Mouse (Mus musculus) hindbrain, embryonic 13.5 days (tissue): Measurements from ENCODE around the gene Gm20662. TPM values are rescaled to one million over a fixed set of nuclear protein-coding genes. Genes with fewer than 3 reads are reported as not detected.
A peak's percentile ranks its signal among the peaks of the same experiment; 100 is the strongest.

Experiments used
- ATAC-seq: fragments of 200-750 bp; cut with Nextera tagmentation; 2 replicates; pipeline ENCODE4 v1.8.0; 2017; ENCODE audit warnings: moderate TSS enrichment; ENCODE audit not compliant: low FRiP score
- H3K27ac ChIP-seq: fragments of 300-500 bp; sonication (generic); 2 replicates; pipeline ENCODE4 v1.5.1; 2015; ENCODE audit warnings: inconsistent platforms, mild to moderate bottlenecking, moderate library complexity
- H3K27me3 ChIP-seq: fragments of 300-500 bp; sonication (generic); 2 replicates; pipeline ENCODE4 v1.6.1; 2015; ENCODE audit warnings: mild to moderate bottlenecking, inconsistent platforms
- H3K36me3 ChIP-seq: fragments of 300-500 bp; sonication (generic); 2 replicates; pipeline ENCODE4 v1.6.1; 2015; ENCODE audit warnings: mild to moderate bottlenecking, inconsistent platforms
- H3K4me1 ChIP-seq: fragments of 300-500 bp; sonication (generic); replicated peaks from 2 replicates; pipeline ENCODE4 v1.6.1; 2015; ENCODE audit warnings: inconsistent platforms
- H3K4me2 ChIP-seq: fragments of 300-500 bp; sonication (generic); 2 replicates; pipeline ENCODE4 v1.6.1; 2015; ENCODE audit warnings: inconsistent platforms, mild to moderate bottlenecking, moderate library complexity
- H3K4me3 ChIP-seq: fragments of 300-500 bp; sonication (generic); 2 replicates; pipeline ENCODE4 v1.5.1; 2015; ENCODE audit warnings: mild to moderate bottlenecking, inconsistent platforms
- H3K9ac ChIP-seq: fragments of 300-500 bp; sonication (generic); 2 replicates; pipeline ENCODE4 v1.6.1; 2015; ENCODE audit warnings: mild to moderate bottlenecking, inconsistent platforms
- H3K9me3 ChIP-seq: fragments of 300-500 bp; sonication (generic); 2 replicates; pipeline ENCODE4 v1.6.1; 2016; ENCODE audit warnings: inconsistent platforms
- WGBS: fragments of 180-500 bp; shearing (Covaris S2); methylation state at CpG from one replicate; pipeline ENCODE4 v1.1.7; 2015; 5-methylcytosine and 5-hydroxymethylcytosine counted together
- polyA plus RNA-seq: library from polyadenylated mRNA; unstranded; fragments of >200 nt; fragmentation: Nextera tagmentation; extraction: Ambion mirVana; gene quantifications from 2 replicates; pipeline ENCODE4 v1.2.1, GENCODE M21; 2015

The Gm20662 gene
- 0.60 and 0.79 TPM in 2 replicates for polyA plus RNA-seq

DNA sequence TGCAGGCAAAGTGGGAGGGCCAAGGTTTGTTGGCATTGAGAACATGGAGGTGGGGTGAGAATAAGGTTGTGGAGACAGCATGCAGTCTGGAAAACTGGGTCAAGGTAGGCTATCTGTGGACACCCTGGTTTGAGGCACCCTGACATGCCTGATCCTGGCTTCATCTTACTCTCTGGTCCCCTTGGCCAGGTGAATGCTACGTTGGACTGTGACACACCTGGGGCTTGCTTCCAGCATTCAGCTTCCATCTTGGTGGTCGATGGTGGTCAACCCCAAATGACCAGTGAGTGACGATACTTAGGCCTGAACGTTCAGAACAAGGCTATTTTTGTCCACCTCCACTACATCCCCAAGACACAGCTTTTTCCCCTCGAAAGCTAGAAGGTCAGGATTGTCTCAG is at the start of gene Gm20662:
Gene Gm20662, plus strand, starts transcription at position 301 of the 400 bp plus-strand sequence.
- 0 out of 2 replicates have a peak, but pooled peaks cover 7% of the 10 kb centered on the region for H3K27me3 ChIP-seq
- WGBS = 91% methylated on average over 5 of the region's 5 CpGs
- no peaks in the 10 kb centered on the region for H3K9me3 ChIP-seq

DNA sequence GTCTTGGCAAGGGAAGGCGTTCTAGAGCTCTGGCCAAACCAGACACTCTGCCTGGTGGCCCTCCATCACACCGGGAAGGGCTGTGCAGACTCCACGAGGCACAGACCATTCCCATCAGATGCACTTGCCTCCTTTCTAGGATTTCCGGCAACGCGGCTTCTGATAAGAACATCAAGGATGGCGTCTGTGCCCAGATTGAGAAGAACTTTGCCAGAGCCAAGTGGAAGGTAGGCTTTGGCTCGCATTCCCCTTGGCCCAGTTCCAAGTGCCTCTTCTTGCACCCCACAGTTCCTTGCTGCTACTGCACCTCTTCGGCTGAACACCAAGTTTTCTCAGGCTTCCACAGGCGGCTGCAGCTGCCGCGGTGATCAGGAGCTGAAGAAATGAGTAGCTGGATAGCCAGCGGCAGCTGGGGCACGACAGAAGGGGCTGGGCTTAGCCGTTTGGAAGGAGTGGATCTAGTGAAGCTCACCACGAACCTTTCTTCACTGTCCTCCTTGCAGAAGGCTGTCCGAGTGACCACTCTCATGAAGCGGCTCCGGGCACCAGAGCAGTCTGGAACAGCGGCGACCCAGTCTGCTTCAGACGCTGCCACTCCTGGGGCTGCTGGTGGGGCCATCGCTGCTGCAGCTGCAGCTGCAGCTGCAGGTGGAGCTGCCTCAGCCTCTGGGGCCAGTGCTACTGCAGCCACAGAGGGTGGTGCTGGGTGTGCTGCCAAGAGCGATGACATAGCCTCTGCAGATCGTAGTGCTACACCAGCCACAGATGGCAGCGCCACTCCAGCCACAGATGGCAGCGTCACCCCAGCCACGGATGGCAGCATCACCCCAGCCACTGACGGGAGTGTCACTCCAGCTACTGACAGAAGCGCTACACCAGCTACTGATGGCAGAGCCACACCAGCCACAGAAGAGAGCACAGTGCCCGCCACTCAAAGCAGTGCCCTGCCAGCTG is 48.6 kb upstream of the Gm20662 start:
- 91% methylated on average over 31 of the region's 31 CpGs for WGBS

More for the DNA sequence above, at the start of gene Gm20662:
- H3K4me2 ChIP-seq = no peak within 1 kb of the TSS
- H3K4me3 ChIP-seq = no peak within 1 kb of the TSS
- no peak within 1 kb of the TSS for H3K27ac ChIP-seq
- H3K4me1 ChIP-seq = no peaks in the 10 kb centered on the region
- no peak for ATAC-seq
- no peaks in the 10 kb centered on the region for H3K36me3 ChIP-seq
- no peak within 1 kb of the TSS for H3K9ac ChIP-seq

GRCm38 (mm10) chr9:107949184-107949921 is 46.8 kb upstream of the Gm20662 start:
- 86% methylated on average over 13 of the region's 13 CpGs for WGBS
- no peaks in the 10 kb centered on the region for H3K9me3 ChIP-seq

More for the DNA sequence above, 48.6 kb upstream of the Gm20662 start:
- H3K36me3 ChIP-seq = no peaks in the 10 kb centered on the region
- H3K9me3 ChIP-seq = no peaks in the 10 kb centered on the region
- H3K4me1 ChIP-seq = peaks cover 16% of the 10 kb centered on the region
- H3K4me3 ChIP-seq = no peak overlapping the region
- H3K4me2 ChIP-seq = no peak overlapping the region
- no peak overlapping the region for H3K27ac ChIP-seq
- H3K9ac ChIP-seq = no peak overlapping the region
- ATAC-seq = no peak
- no peaks in the 10 kb centered on the region for H3K27me3 ChIP-seq

GRCm38 (mm10) chr9:107949922-107950235 is 46.3 kb upstream of the Gm20662 start, which contains the start of gene Traip:
Traip (plus strand) TSS chr9:107950136.
- Histone ChIP-seq H3K27me3 (no peaks in the 10 kb centered on the region), H3K27ac (peak within 1 kb of the TSS; percentile 89), H3K4me3 (peak within 1 kb of the TSS; percentile 60), H3K4me2 (peak within 1 kb of the TSS; percentile 78), H3K9me3 (no peaks in the 10 kb centered on the region), H3K36me3 (no peaks in the 10 kb centered on the region), H3K9ac (peak within 1 kb of the TSS; percentile 76), H3K4me1 (peaks cover 16% of the 10 kb centered on the region)
- ATAC-seq = no peak
- WGBS = 93% methylated on average over 10 of the region's 10 CpGs

More at GRCm38 (mm10) chr9:107949184-107949921, 46.8 kb upstream of the Gm20662 start:
- Histone ChIP-seq H3K27me3 (no peaks in the 10 kb centered on the region), H3K4me2 (no peak overlapping the region), H3K4me1 (peaks cover 16% of the 10 kb centered on the region), H3K4me3 (no peak overlapping the region), H3K9ac (no peak overlapping the region), H3K27ac (no peak overlapping the region), H3K36me3 (no peaks in the 10 kb centered on the region)
- ATAC-seq = no peak

GRCm38 (mm10) chr9:107950460-107951355 is 45.4 kb upstream of the Gm20662 start:
- H3K4me2 ChIP-seq = peak overlapping the region; percentile 78
- H3K4me3 ChIP-seq = peak overlapping the region; percentile 60
- no peaks in the 10 kb centered on the region for H3K27me3 ChIP-seq
- H3K27ac ChIP-seq = peak overlapping the region; percentile 89
- WGBS = 17% methylated on average over 45 of the region's 45 CpGs
- H3K36me3 ChIP-seq = no peaks in the 10 kb centered on the region
- H3K4me1 ChIP-seq = peaks cover 16% of the 10 kb centered on the region
- H3K9me3 ChIP-seq = no peaks in the 10 kb centered on the region
- peak overlapping the region; percentile 76 for H3K9ac ChIP-seq
- peak; percentile 96 for ATAC-seq

DNA sequence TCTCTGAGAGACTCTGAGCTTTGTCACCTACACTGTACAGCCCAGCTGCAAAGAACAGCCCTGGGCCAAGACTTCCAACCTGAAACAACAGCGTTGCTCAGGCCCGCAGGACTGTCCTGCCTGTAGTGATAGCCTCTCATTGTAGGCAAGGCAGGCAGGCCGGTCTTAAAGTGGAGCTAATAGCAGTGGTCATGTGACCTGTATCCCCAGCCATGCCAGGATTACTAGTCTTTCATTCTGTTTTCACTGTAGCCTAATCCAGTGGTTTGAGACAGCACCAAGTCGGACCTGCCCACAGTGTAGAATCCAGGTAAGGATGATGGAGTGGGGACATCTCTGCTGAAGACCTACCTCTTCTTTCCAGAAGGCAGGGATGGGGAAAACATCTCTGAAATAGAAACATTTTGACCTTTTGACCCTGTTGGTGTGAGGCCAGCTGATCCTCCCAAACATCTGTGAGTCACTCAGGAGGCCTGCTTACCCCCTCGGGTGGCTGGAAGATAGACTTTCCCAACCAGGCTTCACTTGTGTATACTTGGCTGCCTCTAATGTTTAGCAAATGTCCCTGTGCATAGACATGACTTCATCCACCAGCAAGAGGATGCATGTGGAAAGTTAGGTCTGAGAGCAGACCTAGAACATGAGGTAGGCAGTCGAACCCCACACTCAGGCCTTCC is 40.4 kb upstream of the Gm20662 start:
- ATAC-seq = no peak
- Histone ChIP-seq H3K9me3 (no peaks in the 10 kb centered on the region), H3K9ac (no peak overlapping the region), H3K4me1 (peaks cover 10% of the 10 kb centered on the region), H3K4me3 (no peak overlapping the region), H3K4me2 (no peak overlapping the region), H3K27me3 (no peaks in the 10 kb centered on the region), H3K27ac (no peak overlapping the region), H3K36me3 (0 out of 2 replicates have a peak, but pooled peaks cover 6% of the 10 kb centered on the region)
- WGBS = 83% methylated on average over 6 of the region's 6 CpGs

DNA sequence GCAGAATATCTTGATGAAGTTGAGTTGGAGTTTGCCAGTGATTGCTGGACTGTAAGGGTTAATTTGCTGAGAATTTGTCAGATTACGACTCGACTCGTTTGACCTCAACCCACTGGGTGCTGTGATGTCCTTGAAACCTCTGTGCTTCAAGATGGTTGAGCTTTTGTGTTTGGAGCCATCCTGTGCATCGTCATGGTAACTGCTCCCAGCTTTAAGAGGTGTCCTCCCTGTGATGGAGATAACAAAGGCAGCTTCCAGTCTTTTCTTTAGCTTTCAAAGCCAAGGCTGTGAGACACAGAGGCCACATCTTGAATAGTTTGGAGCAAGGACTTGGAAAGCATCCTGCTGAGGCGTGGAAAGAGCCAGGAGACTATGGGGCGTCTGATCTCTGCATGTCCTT is 39.0 kb upstream of the Gm20662 start:
- no peak overlapping the region for H3K4me2 ChIP-seq
- no peaks in the 10 kb centered on the region for H3K9me3 ChIP-seq
- no peak overlapping the region for H3K9ac ChIP-seq
- WGBS = 29% methylated on average over 6 of the region's 6 CpGs
- H3K27ac ChIP-seq = no peak overlapping the region
- ATAC-seq = no peak
- H3K4me3 ChIP-seq = no peak overlapping the region
- peaks cover 14% of the 10 kb centered on the region for H3K4me1 ChIP-seq
- H3K36me3 ChIP-seq = 0 out of 2 replicates have a peak, but pooled peaks cover 6% of the 10 kb centered on the region
- no peaks in the 10 kb centered on the region for H3K27me3 ChIP-seq

DNA sequence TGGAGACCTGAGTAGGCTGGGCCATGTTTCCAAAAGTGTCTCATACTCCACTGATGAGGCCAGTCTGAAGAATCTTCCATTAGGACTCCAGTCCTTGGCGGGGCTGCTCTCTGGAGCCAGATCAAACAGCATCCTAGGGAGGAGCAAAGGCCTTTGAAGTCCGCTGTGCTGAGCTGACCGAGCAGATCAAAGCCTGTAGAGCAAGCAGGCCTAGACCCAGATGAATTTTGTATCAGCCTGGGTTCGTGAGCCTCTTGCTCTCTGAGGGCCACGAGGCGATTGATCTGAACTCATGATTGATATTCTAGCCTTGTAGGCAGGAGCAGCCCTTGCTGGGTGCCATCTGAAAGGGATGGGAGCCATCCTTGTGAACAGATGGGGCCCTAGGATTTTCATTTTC is 36.3 kb upstream of the Gm20662 start:
- peak overlapping the region; percentile 49; the same call in 1 of the 2 replicates for H3K9ac ChIP-seq
- no peak overlapping the region for H3K4me2 ChIP-seq
- 73% methylated on average over 6 of the region's 6 CpGs for WGBS
- H3K4me1 ChIP-seq = peaks cover 17% of the 10 kb centered on the region
- no peak overlapping the region for H3K4me3 ChIP-seq
- H3K27me3 ChIP-seq = no peaks in the 10 kb centered on the region
- H3K36me3 ChIP-seq = peaks cover 9% of the 10 kb centered on the region; the same call in 1 of the 2 replicates
- no peak for ATAC-seq
- no peaks in the 10 kb centered on the region for H3K9me3 ChIP-seq
- H3K27ac ChIP-seq = no peak overlapping the region

DNA sequence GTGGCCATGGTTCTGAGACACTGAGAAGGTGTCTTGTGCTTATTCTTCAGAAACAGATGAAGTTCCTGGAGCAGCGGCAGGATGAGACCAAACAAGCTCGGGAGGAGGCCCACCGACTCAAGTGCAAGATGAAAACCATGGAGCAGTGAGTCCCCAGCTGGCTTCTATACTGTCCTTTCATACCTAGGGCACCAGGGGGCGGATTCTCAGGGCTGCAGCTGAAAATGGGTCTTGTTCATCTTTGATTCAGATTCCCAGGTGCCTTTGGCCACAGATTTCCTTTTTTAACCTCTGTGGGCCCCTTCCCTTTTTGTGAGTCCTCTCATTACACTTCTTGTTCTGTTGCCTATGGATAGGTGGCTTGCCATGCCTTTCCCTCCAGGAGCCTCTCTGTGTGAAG is 35.2 kb upstream of the Gm20662 start:
- ATAC-seq = no peak
- Histone ChIP-seq H3K36me3 (peaks cover 9% of the 10 kb centered on the region; the same call in 1 of the 2 replicates), H3K27ac (peak overlapping the region; percentile 77), H3K9ac (peak overlapping the region; percentile 51; the same call in 1 of the 2 replicates), H3K4me2 (no peak overlapping the region), H3K27me3 (no peaks in the 10 kb centered on the region), H3K4me3 (no peak overlapping the region), H3K9me3 (no peaks in the 10 kb centered on the region), H3K4me1 (peaks cover 17% of the 10 kb centered on the region)
- WGBS = 81% methylated on average over 4 of the region's 4 CpGs

- Histone ChIP-seq H3K9me3 (no peaks in the 10 kb centered on the region), H3K36me3 (peaks cover 9% of the 10 kb centered on the region; the same call in 1 of the 2 replicates), H3K27ac (peak overlapping the region; percentile 77), H3K4me3 (no peak overlapping the region), H3K9ac (peak overlapping the region; percentile 51), H3K27me3 (no peaks in the 10 kb centered on the region), H3K4me1 (peaks cover 17% of the 10 kb centered on the region), H3K4me2 (peak overlapping the region; percentile 29)
- peak; percentile 39; the same call in 1 of the 2 replicates for ATAC-seq
- 72% methylated on average over 10 of the region's 10 CpGs for WGBS
Measured at GRCm38 (mm10) chr9:107961351-107961762, 34.8 kb upstream of the Gm20662 start.

GRCm38 (mm10) chr9:107961881-107962280 is 34.3 kb upstream of the Gm20662 start:
- peaks cover 9% of the 10 kb centered on the region; the same call in 1 of the 2 replicates for H3K36me3 ChIP-seq
- no peak overlapping the region for H3K4me3 ChIP-seq
- H3K9me3 ChIP-seq = no peaks in the 10 kb centered on the region
- peak; percentile 54 for ATAC-seq
- H3K27me3 ChIP-seq = no peaks in the 10 kb centered on the region
- WGBS = 57% methylated on average over 5 of the region's 5 CpGs
- peak overlapping the region; percentile 51 for H3K9ac ChIP-seq
- peak overlapping the region; percentile 29 for H3K4me2 ChIP-seq
- peaks cover 17% of the 10 kb centered on the region for H3K4me1 ChIP-seq
- H3K27ac ChIP-seq = peak overlapping the region; percentile 77
